Mouse (Mus musculus) MEL (cell line): Measurements from ENCODE around the gene Fam171a1.

Experiments
- CTCF ChIP-seq, 3 experiments: IDR thresholded peaks in 2 of 3; conservative IDR thresholded peaks in 1 of 3; 2 replicates each; pipeline ENCODE4 v1.5.1; 2011 to 2012; ENCODE audit warnings: low read length in 3 of 3, low read depth in 2 of 3, mild to moderate bottlenecking in 2 of 3, improper control_type of control experiment in 1 of 3, inconsistent platforms in 1 of 3, mixed read lengths in 1 of 3, moderate library complexity in 1 of 3; ENCODE audit not compliant: control insufficient read depth in 1 of 3, insufficient read depth in 1 of 3, poor library complexity in 1 of 3, severe bottlenecking in 1 of 3
- EP300 ChIP-seq, 2 experiments: IDR thresholded peaks; 2 replicates each; pipeline ENCODE4 v1.6.1; 2011; ENCODE audit warnings: improper control_type of control experiment in 2 of 2, low read length in 2 of 2, low read depth in 1 of 2, mild to moderate bottlenecking in 1 of 2
- MXI1 ChIP-seq: IDR thresholded peaks from 2 replicates; pipeline ENCODE4 v1.6.1; 2011; ENCODE audit warnings: mild to moderate bottlenecking, low read depth, low read length, improper control_type of control experiment
- NELFE ChIP-seq: IDR thresholded peaks from 2 replicates; pipeline ENCODE4 v1.6.1; 2011; ENCODE audit warnings: low read depth, low read length, improper control_type of control experiment
- POLR2A ChIP-seq, 2 experiments: IDR thresholded peaks; 2 replicates each; pipeline ENCODE4 v1.6.1; 2011 to 2012; ENCODE audit warnings: low read length in 2 of 2, mild to moderate bottlenecking in 2 of 2, control low read depth in 1 of 2, improper control_type of control experiment in 1 of 2, low read depth in 1 of 2, moderate library complexity in 1 of 2; ENCODE audit not compliant: control insufficient read depth in 1 of 2, insufficient read depth in 1 of 2, poor library complexity in 1 of 2

DNA sequence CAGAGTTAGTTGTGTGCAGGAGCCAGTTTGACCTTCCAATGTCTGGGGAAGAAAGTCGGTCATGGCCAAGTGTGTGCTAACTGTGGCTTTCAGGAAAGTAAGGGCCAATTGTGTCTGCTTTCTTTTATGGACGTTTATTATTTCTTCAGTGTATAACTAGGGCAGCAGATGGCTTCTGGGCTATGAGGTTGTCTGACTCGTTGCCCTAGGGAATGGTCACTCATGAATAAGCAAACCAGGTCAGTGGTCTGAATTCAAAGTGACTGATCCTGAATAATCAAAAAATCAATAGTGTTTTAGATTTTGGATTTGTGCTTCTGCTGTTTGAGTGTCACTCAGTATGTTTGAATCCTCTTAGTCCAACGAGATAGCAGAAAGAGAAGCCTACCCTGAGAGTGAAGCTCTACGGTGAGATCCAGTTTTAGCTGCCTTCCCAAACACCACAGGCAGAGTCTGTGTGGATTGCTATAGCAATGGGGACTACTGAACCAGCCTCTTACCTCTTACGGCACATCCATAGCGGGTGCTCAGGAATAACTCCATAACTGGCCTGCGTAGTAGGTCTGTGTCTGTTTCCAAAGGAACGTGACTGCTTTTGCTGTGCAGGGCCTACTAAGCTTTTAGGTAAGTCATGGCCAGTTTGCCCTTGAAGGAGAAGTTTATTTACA, 93.1 kb downstream of the Fam171a1 start:
- TF ChIP-seq CTCF (IDR thresholded peaks at IDR 0.05 in 2 of 3, conservative IDR thresholded peaks at IDR 0.05 in 1 of 3; ENCODE audit: control insufficient read depth in 1 of 3, insufficient read depth in 1 of 3, low read depth in 2 of 3, low read length in 3 of 3, poor library complexity in 1 of 3, severe bottlenecking in 1 of 3), result no peak
- TF ChIP-seq MXI1, result no peak
- TF ChIP-seq NELFE, result no peak
- TF ChIP-seq POLR2A (IDR thresholded peaks at IDR 0.05; ENCODE audit: control insufficient read depth in 1 of 2, insufficient read depth in 1 of 2, low read depth in 1 of 2, low read length in 2 of 2, poor library complexity in 1 of 2), result no peak
- TF ChIP-seq EP300 (IDR thresholded peaks at IDR 0.05; ENCODE audit: low read depth in 1 of 2, low read length in 2 of 2), result no peak
